Mouse (Mus musculus) embryonic facial prominence, embryonic 15.5 days (tissue): Measurements from ENCODE around the gene B4galnt3. TPM values are rescaled to one million over a fixed set of nuclear protein-coding genes. Genes with fewer than 3 reads are reported as not detected.

Experiments
- ATAC-seq: fragments of 200-750 bp; cut with Nextera tagmentation; 2 replicates; pipeline ENCODE4 v1.8.0; 2017; ENCODE audit warnings: low read depth, moderate TSS enrichment; ENCODE audit not compliant: insufficient number of reproducible peaks, low FRiP score, low TSS enrichment
- H3K27ac ChIP-seq: fragments of 300-500 bp; sonication (generic); replicated peaks from 2 replicates; pipeline ENCODE4 v1.5.1; 2015; ENCODE audit warnings: mild to moderate bottlenecking, inconsistent platforms
- H3K27me3 ChIP-seq: fragments of 300-500 bp; sonication (generic); 2 replicates; pipeline ENCODE4 v1.6.1; 2015; ENCODE audit warnings: inconsistent platforms
- H3K36me3 ChIP-seq: fragments of 300-500 bp; sonication (generic); 2 replicates; pipeline ENCODE4 v1.6.1; 2015; ENCODE audit warnings: mild to moderate bottlenecking, inconsistent platforms
- H3K4me1 ChIP-seq: fragments of 300-500 bp; sonication (generic); 2 replicates; pipeline ENCODE4 v1.6.1; 2015; ENCODE audit warnings: inconsistent platforms
- H3K4me2 ChIP-seq: fragments of 300-500 bp; sonication (generic); replicated peaks from 2 replicates; pipeline ENCODE4 v1.6.1; 2015; ENCODE audit warnings: mild to moderate bottlenecking, inconsistent platforms
- H3K4me3 ChIP-seq: fragments of 300-500 bp; sonication (generic); replicated peaks from 2 replicates; pipeline ENCODE4 v1.5.1; 2015; ENCODE audit warnings: mild to moderate bottlenecking, inconsistent platforms
- H3K9ac ChIP-seq: fragments of 300-500 bp; sonication (generic); 2 replicates; pipeline ENCODE4 v1.6.1; 2015; ENCODE audit warnings: inconsistent platforms
- H3K9me3 ChIP-seq: fragments of 300-500 bp; sonication (generic); replicated peaks from 2 replicates; pipeline ENCODE4 v1.6.1; 2016; ENCODE audit warnings: inconsistent platforms
- WGBS: fragments of 180-500 bp; shearing (Covaris S2); methylation state at CpG from one replicate; pipeline ENCODE4 v1.1.7; 2015; 5-methylcytosine and 5-hydroxymethylcytosine counted together
- polyA plus RNA-seq: library from polyadenylated mRNA; unstranded; fragments of >200 nt; fragmentation: Nextera tagmentation; extraction: Ambion mirVana; gene quantifications from 2 replicates; pipeline ENCODE4 v1.2.1, GENCODE M21; 2015

Gene B4galnt3
- polyA plus RNA-seq, 1 experiment from 2014 or later = 2.9 TPM

DNA sequence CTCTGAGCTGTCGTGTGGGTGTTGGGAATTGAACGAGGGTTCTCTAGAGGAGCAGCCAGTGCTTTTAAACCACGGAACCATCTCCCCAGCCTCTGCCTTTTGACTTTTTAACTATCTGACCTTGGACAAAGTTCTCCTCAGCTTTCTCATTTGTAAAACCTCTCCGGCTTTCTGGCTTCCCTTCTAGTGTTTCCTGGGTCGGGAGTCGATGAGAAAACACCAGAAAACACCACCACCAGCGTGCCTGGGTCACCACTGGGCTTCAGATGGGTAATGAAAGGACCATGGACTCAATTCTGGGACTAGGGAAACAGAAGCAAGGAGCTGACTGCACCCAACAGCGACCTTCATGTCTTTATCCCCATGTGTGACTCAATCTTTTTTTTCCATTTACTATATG is 20.2 kb downstream of the B4galnt3 start:
- WGBS = 74% methylated on average over 8 of the region's 8 CpGs
- H3K27ac ChIP-seq = no peak overlapping the region

DNA sequence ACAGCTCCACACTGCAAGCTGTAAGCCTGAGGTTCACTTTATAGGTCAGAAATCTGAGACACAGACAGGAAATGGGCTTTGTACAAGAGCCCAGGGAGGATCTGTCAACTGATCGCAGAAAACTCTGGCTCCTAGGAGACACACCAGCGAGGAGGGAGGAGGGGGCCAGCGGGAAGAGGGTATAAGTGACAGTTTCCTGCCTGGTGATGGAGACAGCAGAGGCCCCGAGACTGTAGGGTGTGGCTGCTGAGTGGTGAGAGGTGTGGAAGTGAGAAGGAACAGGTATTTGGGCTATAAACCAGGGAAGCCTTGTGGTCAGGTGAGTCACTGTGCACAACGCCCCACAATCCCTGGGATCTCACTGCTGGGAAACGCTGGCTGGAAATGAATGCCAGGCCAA is 30.2 kb downstream of the B4galnt3 start:
- no peak overlapping the region for H3K9ac ChIP-seq
- 26% methylated on average over 6 of the region's 6 CpGs for WGBS
- peaks cover 5% of the 10 kb centered on the region; the same call in 1 of the 2 replicates for H3K4me1 ChIP-seq
- no peak overlapping the region for H3K4me3 ChIP-seq
- no peaks in the 10 kb centered on the region for H3K36me3 ChIP-seq
- no peak overlapping the region for H3K27ac ChIP-seq
- H3K9me3 ChIP-seq = no peaks in the 10 kb centered on the region
- H3K27me3 ChIP-seq = no peaks in the 10 kb centered on the region
- no peak overlapping the region for H3K4me2 ChIP-seq
- ATAC-seq = 0 out of 2 replicates have a peak, but pooled peaks have one; percentile 15

More for the DNA sequence above, 20.2 kb downstream of the B4galnt3 start:
- Histone ChIP-seq H3K4me2 (no peak overlapping the region), H3K4me3 (no peak overlapping the region), H3K4me1 (no peaks in the 10 kb centered on the region; the same call in 1 of the 2 replicates), H3K9me3 (no peaks in the 10 kb centered on the region), H3K36me3 (no peaks in the 10 kb centered on the region), H3K27me3 (no peaks in the 10 kb centered on the region), H3K9ac (no peak overlapping the region)
- no peak for ATAC-seq

DNA sequence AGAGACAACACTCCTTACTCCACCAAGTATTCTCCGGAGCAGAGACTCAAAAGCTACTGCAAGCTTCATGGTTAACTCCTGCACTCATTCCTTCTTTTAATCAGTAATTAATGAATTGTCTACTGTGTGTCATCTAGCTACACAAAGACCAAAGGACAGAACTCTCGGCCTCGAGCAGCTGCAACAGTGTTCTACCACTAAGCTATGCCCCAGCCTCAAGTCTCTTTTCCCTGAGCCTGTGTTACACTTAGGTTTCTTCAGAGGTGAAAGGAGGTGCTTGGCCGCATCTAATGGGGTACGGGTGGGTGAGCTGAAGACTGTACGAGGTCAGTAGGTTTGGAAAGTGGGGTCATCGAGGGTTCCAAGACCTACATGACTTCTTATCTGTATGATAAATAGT is 30.8 kb downstream of the B4galnt3 start:
- Histone ChIP-seq H3K36me3 (no peaks in the 10 kb centered on the region), H3K4me2 (no peak overlapping the region), H3K9me3 (no peaks in the 10 kb centered on the region), H3K9ac (no peak overlapping the region), H3K27ac (no peak overlapping the region), H3K4me1 (peaks cover 5% of the 10 kb centered on the region; the same call in 1 of the 2 replicates), H3K27me3 (no peaks in the 10 kb centered on the region), H3K4me3 (no peak overlapping the region)
- ATAC-seq = no peak
- 74% methylated on average over 7 of the region's 7 CpGs for WGBS

DNA sequence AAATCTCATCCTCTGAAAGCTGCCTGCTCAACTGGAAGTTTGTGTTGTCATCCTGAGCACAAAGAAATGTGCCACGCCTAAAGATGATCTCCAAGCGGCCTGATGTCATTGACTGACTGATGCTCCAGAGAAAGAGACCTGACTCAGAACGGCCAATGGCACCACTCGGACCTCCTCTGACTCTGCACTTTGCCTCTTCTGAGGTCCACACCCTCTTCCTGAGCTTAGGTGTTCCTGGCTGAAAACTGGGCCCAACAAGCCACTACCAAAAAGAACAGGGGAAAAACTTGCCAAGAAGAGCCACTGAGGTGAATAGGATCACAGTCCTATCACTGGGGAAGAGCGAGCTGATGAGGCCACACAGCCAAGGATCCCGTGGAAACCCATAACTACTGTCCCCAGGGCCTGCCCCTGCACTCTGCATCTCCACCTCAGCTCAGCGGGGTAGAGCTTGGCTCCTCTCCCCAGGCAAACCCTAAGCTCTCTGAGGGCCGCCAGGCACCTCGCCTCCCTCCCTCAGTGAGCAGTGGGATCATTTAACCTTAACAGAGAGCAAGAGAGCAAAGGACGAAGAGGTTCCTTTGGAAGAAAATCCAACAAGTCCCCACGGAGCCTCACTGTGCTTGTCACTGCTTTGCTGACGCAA is 31.4 kb downstream of the B4galnt3 start:
- ATAC-seq = peak; percentile 66
- 58% methylated on average over 12 of the region's 12 CpGs for WGBS

DNA sequence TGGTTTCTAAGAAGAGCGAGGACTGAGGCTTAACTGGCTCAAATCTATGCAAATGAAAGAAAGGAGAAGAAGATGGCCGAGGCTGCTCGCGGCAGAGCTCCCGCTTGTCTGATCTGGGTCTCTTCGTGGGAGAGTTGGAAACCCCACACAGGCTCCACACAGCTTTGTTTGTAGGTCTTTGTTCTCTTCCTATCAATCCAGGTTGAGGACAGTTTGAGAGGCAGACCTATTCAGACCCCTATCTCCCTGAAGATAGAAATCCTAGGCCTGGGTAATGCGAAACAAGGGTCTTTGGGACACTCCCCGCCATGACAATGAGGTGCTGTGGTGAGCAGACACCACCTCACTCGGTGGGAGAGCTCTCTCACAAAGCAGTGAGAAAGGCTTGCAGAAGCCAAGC is 34.9 kb downstream of the B4galnt3 start:
- Histone ChIP-seq H3K27ac (no peak overlapping the region), H3K4me2 (no peak overlapping the region), H3K4me3 (no peak overlapping the region), H3K27me3 (no peaks in the 10 kb centered on the region), H3K4me1 (peaks cover 5% of the 10 kb centered on the region; the same call in 1 of the 2 replicates), H3K9me3 (no peaks in the 10 kb centered on the region), H3K36me3 (no peaks in the 10 kb centered on the region), H3K9ac (no peak overlapping the region)
- no peak for ATAC-seq
- WGBS = 53% methylated on average over 9 of the region's 9 CpGs

More for the DNA sequence above, 31.4 kb downstream of the B4galnt3 start:
- no peak overlapping the region for H3K9ac ChIP-seq
- H3K4me2 ChIP-seq = no peak overlapping the region
- no peak overlapping the region for H3K4me3 ChIP-seq
- no peaks in the 10 kb centered on the region for H3K9me3 ChIP-seq
- H3K36me3 ChIP-seq = no peaks in the 10 kb centered on the region
- no peaks in the 10 kb centered on the region for H3K27me3 ChIP-seq
- peaks cover 5% of the 10 kb centered on the region; the same call in 1 of the 2 replicates for H3K4me1 ChIP-seq
- H3K27ac ChIP-seq = no peak overlapping the region

DNA sequence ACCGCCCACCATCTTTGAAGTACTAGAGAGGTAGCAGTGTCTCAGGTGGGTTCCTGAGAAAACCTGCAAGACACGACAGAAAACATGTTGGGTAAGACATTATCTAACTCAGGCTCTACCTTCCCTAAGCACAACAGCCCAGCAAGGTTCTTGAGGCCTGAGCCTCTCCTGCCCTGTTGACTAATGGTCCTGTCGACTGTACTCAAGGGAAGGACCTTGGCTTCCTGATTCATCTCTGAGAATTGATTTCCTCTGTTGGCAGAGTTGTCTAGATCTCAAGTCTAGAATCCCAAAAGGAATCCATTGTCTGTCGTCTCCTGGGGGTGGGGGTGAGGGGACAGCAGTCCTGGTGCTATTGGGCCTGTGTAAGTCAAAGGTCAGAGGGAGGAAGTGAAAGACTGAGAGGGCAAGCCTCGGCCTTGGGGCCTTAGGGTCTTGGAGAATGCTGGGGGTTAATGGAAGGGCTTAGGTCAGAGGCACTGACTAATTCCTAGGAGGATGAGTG is 37.9 kb downstream of the B4galnt3 start:
- no peak overlapping the region for H3K4me3 ChIP-seq
- no peaks in the 10 kb centered on the region for H3K27me3 ChIP-seq
- H3K27ac ChIP-seq = no peak overlapping the region
- H3K4me2 ChIP-seq = no peak overlapping the region
- WGBS = 46% methylated on average over 5 of the region's 5 CpGs
- H3K9me3 ChIP-seq = no peaks in the 10 kb centered on the region
- H3K9ac ChIP-seq = no peak overlapping the region
- ATAC-seq = no peak
- H3K36me3 ChIP-seq = no peaks in the 10 kb centered on the region
- no peaks in the 10 kb centered on the region for H3K4me1 ChIP-seq

DNA sequence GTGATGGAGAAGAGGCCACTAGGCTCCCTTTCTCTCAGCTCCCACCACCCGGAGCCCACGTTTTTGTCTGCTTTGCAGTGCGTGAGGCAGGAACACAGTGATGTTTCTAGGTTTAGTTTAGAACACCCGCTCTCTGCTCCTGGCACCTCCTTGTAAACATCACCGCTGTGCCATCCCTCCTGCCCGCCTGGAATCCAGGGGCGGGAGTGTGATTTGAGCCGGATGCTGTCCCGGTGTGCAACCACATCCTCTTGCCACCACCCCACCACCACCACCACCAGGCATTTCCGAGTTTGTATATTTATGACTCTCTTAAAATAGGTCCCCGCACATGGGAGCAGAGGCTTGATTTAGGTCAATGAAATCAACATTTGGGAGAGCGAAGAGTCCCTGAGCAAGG is 38.7 kb downstream of the B4galnt3 start:
- ATAC-seq = no peak
- Histone ChIP-seq H3K4me2 (no peak overlapping the region), H3K27ac (0 out of 2 replicates have a peak overlapping the region, but pooled peaks have one; percentile 11), H3K4me1 (no peaks in the 10 kb centered on the region), H3K36me3 (no peaks in the 10 kb centered on the region), H3K4me3 (no peak overlapping the region), H3K9ac (no peak overlapping the region), H3K27me3 (no peaks in the 10 kb centered on the region), H3K9me3 (no peaks in the 10 kb centered on the region)
- WGBS = 77% methylated on average over 12 of the region's 12 CpGs

DNA sequence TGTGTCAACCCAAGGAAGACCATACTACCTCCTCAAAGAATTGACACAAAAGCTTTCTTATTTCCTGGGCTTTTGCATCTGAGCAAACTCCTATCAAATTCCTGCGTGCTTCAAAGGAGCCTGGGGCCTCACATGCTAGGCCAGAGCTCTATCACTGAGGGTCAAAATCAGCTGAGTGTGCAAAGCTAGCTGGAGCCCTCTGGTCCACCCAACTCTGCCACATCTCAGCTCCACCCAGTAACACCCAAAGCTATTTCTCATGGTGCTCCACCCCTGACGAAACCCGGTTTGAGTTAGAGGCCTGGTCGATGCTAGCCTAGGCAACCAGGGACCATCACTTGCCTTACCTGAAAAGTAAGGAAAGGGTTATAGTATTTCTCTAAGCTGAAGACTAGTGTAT is 39.2 kb downstream of the B4galnt3 start:
- no peaks in the 10 kb centered on the region for H3K27me3 ChIP-seq
- no peak overlapping the region for H3K9ac ChIP-seq
- no peak overlapping the region for H3K4me2 ChIP-seq
- H3K36me3 ChIP-seq = no peaks in the 10 kb centered on the region
- peak; percentile 12; the same call in 1 of the 2 replicates for ATAC-seq
- no peaks in the 10 kb centered on the region for H3K4me1 ChIP-seq
- H3K27ac ChIP-seq = 0 out of 2 replicates have a peak overlapping the region, but pooled peaks have one; percentile 11
- no peak overlapping the region for H3K4me3 ChIP-seq
- no peaks in the 10 kb centered on the region for H3K9me3 ChIP-seq
- WGBS = 55% methylated on average over 4 of the region's 4 CpGs

DNA sequence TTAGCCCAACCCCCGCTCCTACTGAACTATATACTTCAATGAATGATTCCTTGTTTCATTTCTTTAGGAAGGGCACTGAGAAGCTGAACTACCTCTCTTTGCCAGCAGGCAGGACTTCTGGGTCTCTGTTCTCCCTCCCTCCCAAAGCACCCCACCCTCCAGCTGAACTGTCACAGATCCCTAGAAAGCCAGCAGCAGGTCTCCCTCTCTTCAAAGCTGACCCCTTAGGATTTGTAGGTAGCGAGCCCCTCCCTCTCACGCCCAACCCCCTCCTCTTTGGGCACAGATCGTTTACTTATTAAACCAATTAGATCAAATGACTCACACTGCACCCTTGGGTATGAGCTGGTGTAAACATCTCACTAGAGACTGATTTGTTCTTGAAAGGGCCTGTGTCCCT is 39.7 kb downstream of the B4galnt3 start:
- Histone ChIP-seq H3K9me3 (no peaks in the 10 kb centered on the region), H3K27ac (no peak overlapping the region), H3K27me3 (no peaks in the 10 kb centered on the region), H3K9ac (no peak overlapping the region), H3K4me3 (no peak overlapping the region), H3K36me3 (no peaks in the 10 kb centered on the region), H3K4me1 (no peaks in the 10 kb centered on the region), H3K4me2 (no peak overlapping the region)
- no peak; the same call in 1 of the 2 replicates for ATAC-seq
- 43% methylated on average over 4 of the region's 4 CpGs for WGBS

DNA sequence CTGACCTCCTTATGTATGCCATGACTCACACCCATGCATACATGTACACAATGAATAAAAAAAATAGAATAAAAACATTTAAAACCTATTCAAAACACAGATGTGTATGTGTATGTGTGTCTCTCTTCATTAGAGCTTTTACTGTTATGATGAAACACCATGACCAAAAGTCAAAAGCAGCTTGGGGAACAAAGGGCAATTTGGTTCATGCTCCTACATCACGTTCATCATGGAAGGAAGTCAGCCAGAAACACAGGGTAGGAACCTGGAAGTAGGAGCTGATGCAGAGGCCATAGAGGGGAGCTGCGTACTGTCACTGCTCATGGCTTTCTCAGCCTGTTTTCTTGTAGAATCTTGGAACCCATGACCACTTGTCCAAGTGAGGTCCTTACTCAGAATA is 41.6 kb downstream of the B4galnt3 start:
- H3K4me2 ChIP-seq = no peak overlapping the region
- no peak for ATAC-seq
- H3K36me3 ChIP-seq = no peaks in the 10 kb centered on the region
- no peaks in the 10 kb centered on the region for H3K4me1 ChIP-seq
- no peaks in the 10 kb centered on the region for H3K9me3 ChIP-seq
- WGBS = 88% methylated on average over 2 of the region's 2 CpGs
- H3K27ac ChIP-seq = no peak overlapping the region
- H3K9ac ChIP-seq = no peak overlapping the region
- H3K27me3 ChIP-seq = no peaks in the 10 kb centered on the region
- H3K4me3 ChIP-seq = no peak overlapping the region

DNA sequence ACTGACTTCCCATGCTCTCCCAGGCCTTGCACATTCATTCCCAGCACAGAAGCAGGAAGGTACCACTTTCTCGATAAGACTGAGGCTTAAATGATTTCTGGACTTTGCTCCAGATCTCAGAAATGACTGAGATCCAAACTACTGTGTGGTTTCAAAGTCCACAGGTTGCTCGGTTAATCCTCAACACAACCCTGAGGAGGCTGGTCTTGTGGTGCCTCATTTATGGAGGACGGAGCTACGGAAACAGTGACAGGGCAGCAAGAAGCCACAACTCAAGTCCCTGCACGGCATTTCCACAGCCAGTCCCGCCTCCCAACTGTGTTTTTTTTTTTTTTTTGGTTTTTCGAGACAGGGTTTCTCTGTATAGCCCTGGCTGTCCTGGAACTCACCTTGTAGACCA is 43.3 kb downstream of the B4galnt3 start:
- Histone ChIP-seq H3K9ac (no peak overlapping the region), H3K9me3 (no peaks in the 10 kb centered on the region), H3K4me1 (no peaks in the 10 kb centered on the region), H3K4me3 (no peak overlapping the region), H3K27ac (no peak overlapping the region), H3K36me3 (no peaks in the 10 kb centered on the region), H3K27me3 (no peaks in the 10 kb centered on the region), H3K4me2 (no peak overlapping the region)
- no peak for ATAC-seq
- 87% methylated on average over 7 of the region's 7 CpGs for WGBS

DNA sequence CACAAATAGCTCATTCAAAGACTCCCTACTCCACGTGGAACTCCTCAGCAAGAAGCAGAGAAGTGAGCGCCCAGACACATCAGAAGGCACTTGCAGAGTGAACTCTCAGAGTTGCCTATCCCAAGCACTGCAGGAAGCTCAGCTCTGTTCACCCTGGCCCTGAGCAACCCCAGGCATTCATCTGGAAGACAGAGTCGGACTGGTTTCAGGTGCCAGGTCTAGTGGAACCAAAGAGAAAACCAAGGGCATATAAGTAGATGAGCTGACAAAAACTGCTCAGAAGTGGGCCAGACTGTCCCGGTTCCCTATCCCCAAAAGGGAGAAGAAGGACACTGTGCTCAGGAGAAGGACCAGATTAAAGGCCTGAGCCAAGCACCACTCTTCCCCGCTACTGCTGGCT is 44.5 kb downstream of the B4galnt3 start:
- H3K9ac ChIP-seq = no peak overlapping the region
- no peaks in the 10 kb centered on the region for H3K9me3 ChIP-seq
- no peaks in the 10 kb centered on the region for H3K4me1 ChIP-seq
- no peak overlapping the region for H3K27ac ChIP-seq
- H3K27me3 ChIP-seq = no peaks in the 10 kb centered on the region
- WGBS = 67% methylated on average over 5 of the region's 5 CpGs
- H3K36me3 ChIP-seq = no peaks in the 10 kb centered on the region
- H3K4me2 ChIP-seq = no peak overlapping the region
- no peak overlapping the region for H3K4me3 ChIP-seq
- ATAC-seq = no peak
